9 mouse cellular contexts compared by ENCODE assay signal in genomic region chr4:145192686-145193085, GRCm38 (mm10). TPM values are rescaled to one million over a fixed set of nuclear protein-coding genes. Genes with fewer than 3 reads are reported as not detected.
DNase-seq lines count a peak whose midpoint lies in the region; ATAC-seq lines count a peak whose summit lies in the region.
"Had no signal": no experiment of that assay in that cellular context is flagged by ENCODE, and none has a peak within 500 bp of the region (broad histone marks: within the 10 kb centered on the region; RNA-seq: fewer than 3 reads in every experiment).

No protein-coding gene starts in this region.

- DNase-seq in heart, adult 18-20 months: peak; percentile 68 to 70
- DNase-seq in adrenal gland, adult 8-10 months: peak; percentile 80
- DNase-seq in gastrocnemius, adult 8-10 months (ENCODE audit: low spot score in 2 of 2): peak; percentile 46 to 57
- peak; percentile 66 to 78 for DNase-seq in kidney, postnatal 36 days
- no peak for DNase-seq in spleen, postnatal 10 days (ENCODE audit: low spot score in 2 of 2)
- DNase-seq in frontal cortex, postnatal 25 days (ENCODE audit: low spot score in 2 of 2): no peak
- DNase-seq: embryo, embryonic 11 days had no signal

- H3K36me3 ChIP-seq in heart, embryonic 11.5 days (ENCODE audit: control insufficient read depth, insufficient read depth, low read length): peaks cover 12% of the 10 kb centered on the region; the same call in 1 of the 2 replicates
- peaks cover 21% of the 10 kb centered on the region for H3K36me3 ChIP-seq in midbrain, embryonic 13.5 days

- ATAC-seq in heart, embryonic 11.5 days (replicated peaks; ENCODE audit: insufficient number of reproducible peaks, low FRiP score, low TSS enrichment): no peak
- ATAC-seq in midbrain, embryonic 13.5 days: no peak

- H3K4me2 ChIP-seq in heart, embryonic 11.5 days: no peak overlapping the region
- no peak overlapping the region for H3K4me2 ChIP-seq in midbrain, embryonic 13.5 days (replicated peaks)

- H3K4me3 ChIP-seq in heart, embryonic 11.5 days (ENCODE audit: low read depth, low read length): no peak overlapping the region
- H3K4me3 ChIP-seq in midbrain, embryonic 13.5 days (replicated peaks): no peak overlapping the region

- H3K4me1 ChIP-seq in heart, embryonic 11.5 days (ENCODE audit: control insufficient read depth, insufficient read depth, low read length): peaks cover 9% of the 10 kb centered on the region
- H3K4me1 ChIP-seq in midbrain, embryonic 13.5 days (replicated peaks): peaks cover 18% of the 10 kb centered on the region

- H3K9ac ChIP-seq in heart, embryonic 11.5 days (ENCODE audit: low read depth, low read length): no peak overlapping the region
- H3K9ac ChIP-seq in midbrain, embryonic 13.5 days (replicated peaks): no peak overlapping the region

- H3K27ac ChIP-seq in heart, embryonic 11.5 days (ENCODE audit: low read depth, low read length): no peak overlapping the region
- no peak overlapping the region for H3K27ac ChIP-seq in midbrain, embryonic 13.5 days

- no peaks in the 10 kb centered on the region for H3K27me3 ChIP-seq in heart, embryonic 11.5 days (ENCODE audit: control insufficient read depth, insufficient read depth, low read length)
- H3K27me3 ChIP-seq in midbrain, embryonic 13.5 days: no peaks in the 10 kb centered on the region

- H3K9me3 ChIP-seq in heart, embryonic 11.5 days (replicated peaks; ENCODE audit: control insufficient read depth, low read length): no peaks in the 10 kb centered on the region
- H3K9me3 ChIP-seq in midbrain, embryonic 13.5 days: no peaks in the 10 kb centered on the region

RNA-seq across cellular contexts. Expression of gene Vps13d, which starts 2.1 kb away (rescaled TPM):
- 10 to 100 TPM; 75.5 to 76.4 TPM for total RNA-seq in heart, adult 18-20 months (2021)
- polyA plus RNA-seq in heart, embryonic 11.5 days (2014; fragmentation: Nextera tagmentation; extraction: Ambion mirVana): 10.5 and 12.0 TPM in 2 replicates
- total RNA-seq in adrenal gland, adult 8-10 months (2022): 10 to 100 TPM; 62.6 to 84.7 (median 81.4) TPM
- total RNA-seq in gastrocnemius, adult 8-10 months (2022): 10 to 100 TPM; 32.5 to 42.0 (median 36.7) TPM
- 8.1 and 9.4 TPM in 2 replicates for polyA plus RNA-seq in midbrain, embryonic 13.5 days (2015; fragmentation: Nextera tagmentation; extraction: Ambion mirVana)

RNA-seq across cellular contexts. Expression of gene Tnfrsf1b, which starts 54.0 kb away (rescaled TPM):
- 1 to 10 TPM; 6.5 to 6.6 TPM for total RNA-seq in heart, adult 18-20 months (2021)
- 2.3 and 3.8 TPM in 2 replicates for polyA plus RNA-seq in heart, embryonic 11.5 days (2014; fragmentation: Nextera tagmentation; extraction: Ambion mirVana)
- 10 to 100 TPM in 2 of 4 experiments, 1 to 10 TPM in 2; 6.9 to 17.0 (median 11.6) TPM for total RNA-seq in adrenal gland, adult 8-10 months (2022)
- 1 to 10 TPM; 1.4 to 1.8 (median 1.6) TPM for total RNA-seq in gastrocnemius, adult 8-10 months (2022)
- 1.8 and 2.0 TPM in 2 replicates for polyA plus RNA-seq in midbrain, embryonic 13.5 days (2015; fragmentation: Nextera tagmentation; extraction: Ambion mirVana)

Comparison
In these comparisons a context has a peak if more than half of its experiments do, and no peak if none do; other contexts are left out.
1. DNase-seq: peak in heart, adult 18-20 months (2 of 2), adrenal gland, adult 8-10 months (single experiment), gastrocnemius, adult 8-10 months (2 of 2) and kidney, postnatal 36 days (2 of 2); none in spleen, postnatal 10 days (0 of 2) and frontal cortex, postnatal 25 days (0 of 2).